Mouse (Mus musculus) embryonic facial prominence, embryonic 15.5 days (tissue): ENCODE measurements around the gene Sox1. TPM values are rescaled to one million over a fixed set of nuclear protein-coding genes. Genes with fewer than 3 reads are reported as not detected.

ENCODE experiments used
- microRNA-seq: library from miRNA; unstranded; fragments of <30 nt; microRNA quantifications from one replicate; pipeline ENCODE4, GENCODE M21; 2016; ENCODE audit warnings: borderline number of aligned reads
- polyA plus RNA-seq: library from polyadenylated mRNA; unstranded; fragments of >200 nt; fragmentation: Nextera tagmentation; extraction: Ambion mirVana; gene quantifications from 2 replicates; pipeline ENCODE4 v1.2.1, GENCODE M21; 2015

Gene Sox1
- polyA plus RNA-seq, 1 experiment from 2014 or later, result 0.03 TPM

Small RNA genes lying within 50 kb of the gene (microRNA-seq; reads per million reads assigned to microRNA genes)
- not detected for gene Gm25239

Other genes with a start within 250 kb of the Sox1 start
- not detected in 2 replicates for gene A230072I06Rik, start 116.5 kb upstream of the Sox1 start, polyA plus RNA-seq
- gene Spaca7, start 177.7 kb downstream of the Sox1 start, polyA plus RNA-seq, result not detected in 2 replicates